8 mouse cellular contexts compared by ENCODE assay signal in the genomic region with DNA sequence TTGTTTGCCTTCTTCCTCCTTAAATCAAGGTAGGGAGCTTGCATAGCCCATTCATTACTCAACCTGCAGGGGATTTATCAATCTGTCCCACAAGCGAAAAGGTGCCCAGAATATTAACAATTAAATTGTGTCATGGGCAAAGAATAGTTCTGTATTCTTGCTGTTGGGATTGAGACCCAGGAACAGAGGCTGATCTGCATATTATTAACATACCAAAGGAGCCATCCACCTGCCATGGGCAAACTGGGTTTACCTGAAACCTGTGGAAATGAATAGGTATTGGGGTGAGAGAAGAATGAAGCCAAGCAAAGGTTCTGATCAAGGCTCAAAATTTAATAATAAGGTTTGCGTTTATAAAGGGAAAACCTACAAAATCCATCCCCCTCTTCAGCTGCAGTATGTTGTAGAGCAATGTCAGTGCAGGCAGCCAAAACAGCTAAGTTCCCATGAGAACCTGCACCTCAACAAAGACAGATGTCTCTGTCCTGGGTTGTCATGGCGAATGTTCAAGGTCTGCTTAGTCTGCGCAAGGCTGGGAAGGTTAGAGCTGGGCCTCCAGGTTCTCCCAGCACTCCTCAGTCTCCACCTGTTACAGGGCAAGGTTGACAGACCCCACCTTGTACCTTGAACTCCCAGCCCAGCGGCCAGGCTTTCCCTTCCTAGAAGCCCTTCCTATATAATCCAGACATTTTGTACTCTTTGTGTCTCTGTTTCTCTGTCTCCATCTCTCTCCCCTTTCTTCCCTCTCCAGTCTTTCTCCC. TPM values are rescaled to one million over a fixed set of nuclear protein-coding genes. Genes with fewer than 3 reads are reported as not detected.
DNase-seq lines count a peak whose midpoint lies in the region; ATAC-seq and TF ChIP-seq lines count a peak whose summit lies in the region.
"Not testable (repeated sequence)": the region's sequence is repeated elsewhere in the genome, so short reads cannot be mapped to it uniquely, and the experiment has no call there.
"Had no signal": no experiment of that assay in that cellular context is flagged by ENCODE, and none has a peak within 500 bp of the region (broad histone marks: within the 10 kb centered on the region; RNA-seq: fewer than 3 reads in every experiment).

No protein-coding gene starts in this region.

- not testable (repeated sequence) for H3K27ac ChIP-seq in cortical plate, adult 2 months (ENCODE audit: insufficient read depth, low read length); kidney, embryonic 14.5 days (ENCODE audit: low read depth, low read length); liver, embryonic 12.5 days; midbrain, embryonic 12.5 days (replicated peaks); spleen, adult 2 months (ENCODE audit: insufficient read depth, low read length)
- H3K27ac ChIP-seq in forebrain, embryonic 15.5 days (replicated peaks), result peak overlapping the region; percentile 40; the same call in 1 of the 2 replicates
- H3K27ac ChIP-seq in hindbrain, embryonic 10.5 days, result peak overlapping the region; percentile 53; the same call in 1 of the 2 replicates

- peak; percentile 24 for ATAC-seq in forebrain, embryonic 15.5 days (replicated peaks)
- not testable (repeated sequence) for ATAC-seq in kidney, embryonic 14.5 days (ENCODE audit: low FRiP score, low TSS enrichment); liver, embryonic 12.5 days
- peak; percentile 17; the same call in 1 of the 2 replicates for ATAC-seq in midbrain, embryonic 12.5 days (ENCODE audit: low FRiP score, low read depth)

- H3K4me3 ChIP-seq in cortical plate, adult 2 months (ENCODE audit: insufficient read depth, low read length), result peak overlapping the region; percentile 69
- peak overlapping the region; percentile 71 for H3K4me3 ChIP-seq in forebrain, embryonic 15.5 days
- H3K4me3 ChIP-seq in hindbrain, embryonic 10.5 days, result peak overlapping the region; percentile 67
- H3K4me3 ChIP-seq in kidney, embryonic 14.5 days (ENCODE audit: low read length), result peak overlapping the region; percentile 68
- H3K4me3 ChIP-seq in liver, embryonic 12.5 days, result peak overlapping the region; percentile 68
- peak overlapping the region; percentile 59 for H3K4me3 ChIP-seq in midbrain, embryonic 12.5 days
- peak overlapping the region; percentile 90; the same call in 1 of the 2 replicates for H3K4me3 ChIP-seq in spleen, adult 2 months (ENCODE audit: extremely low read depth, insufficient read depth, insufficient read length)

- TF ChIP-seq CTCF in cortical plate, adult 2 months (IDR thresholded peaks at IDR 0.05; ENCODE audit: extremely low read depth, insufficient read depth, low read length); spleen, adult 2 months (IDR thresholded peaks at IDR 0.05; ENCODE audit: extremely low read depth, insufficient read depth, insufficient read length, insufficient replicate concordance): not testable (repeated sequence)

- not testable (repeated sequence) for H3K4me1 ChIP-seq in cortical plate, adult 2 months (ENCODE audit: control insufficient read depth, insufficient read depth, low read length); forebrain, embryonic 15.5 days; hindbrain, embryonic 10.5 days (replicated peaks); kidney, embryonic 14.5 days (ENCODE audit: control insufficient read depth, insufficient read depth, low read length); liver, embryonic 12.5 days; midbrain, embryonic 12.5 days; spleen, adult 2 months (ENCODE audit: control insufficient read depth, insufficient read depth, insufficient read length)

- not testable (repeated sequence) for H3K27me3 ChIP-seq in forebrain, embryonic 15.5 days; hindbrain, embryonic 10.5 days (ENCODE audit: insufficient read depth, poor library complexity, severe bottlenecking); kidney, embryonic 14.5 days (ENCODE audit: control insufficient read depth, insufficient read depth, low read length); liver, embryonic 12.5 days (replicated peaks); midbrain, embryonic 12.5 days; spleen, adult 2 months (ENCODE audit: control insufficient read depth, insufficient read depth, low read length)

- H3K9me3 ChIP-seq in forebrain, embryonic 15.5 days; hindbrain, embryonic 10.5 days; kidney, embryonic 14.5 days (ENCODE audit: control insufficient read depth, low read length); liver, embryonic 12.5 days (replicated peaks); midbrain, embryonic 12.5 days: not testable (repeated sequence)

- not testable (repeated sequence) for H3K9ac ChIP-seq in forebrain, embryonic 15.5 days (replicated peaks); kidney, embryonic 14.5 days (ENCODE audit: low read depth, low read length); liver, embryonic 12.5 days; midbrain, embryonic 12.5 days (replicated peaks)

- peak overlapping the region; percentile 80 for H3K4me2 ChIP-seq in forebrain, embryonic 15.5 days (replicated peaks)
- not testable (repeated sequence) for H3K4me2 ChIP-seq in kidney, embryonic 14.5 days (replicated peaks; ENCODE audit: low read depth, low read length)
- peak overlapping the region; percentile 77 for H3K4me2 ChIP-seq in liver, embryonic 12.5 days
- peak overlapping the region; percentile 63 for H3K4me2 ChIP-seq in midbrain, embryonic 12.5 days (replicated peaks)

- not testable (repeated sequence) for TF ChIP-seq POLR2A in cortical plate, adult 2 months (IDR thresholded peaks at IDR 0.05; ENCODE audit: extremely low read depth, insufficient read depth, low read length); spleen, adult 2 months (IDR thresholded peaks at IDR 0.05; ENCODE audit: low read depth, low read length)

- WGBS in forebrain, embryonic 15.5 days, result 61% methylated on average over 5 of the region's 5 CpGs
- WGBS in hindbrain, embryonic 10.5 days, result 51% methylated on average over 5 of the region's 5 CpGs
- WGBS in kidney, embryonic 14.5 days, result 58% methylated on average over 5 of the region's 5 CpGs
- 61% methylated on average over 5 of the region's 5 CpGs for WGBS in liver, embryonic 12.5 days (ENCODE audit: insufficient replicate concordance)
- WGBS in midbrain, embryonic 12.5 days, result 54% methylated on average over 5 of the region's 5 CpGs
- WGBS in spleen, adult 2 months, result 83% methylated on average over 5 of the region's 5 CpGs

- not testable (repeated sequence) for H3K36me3 ChIP-seq in forebrain, embryonic 15.5 days; hindbrain, embryonic 10.5 days; kidney, embryonic 14.5 days (ENCODE audit: control insufficient read depth, insufficient read depth, low read length); liver, embryonic 12.5 days; midbrain, embryonic 12.5 days; spleen, adult 2 months (ENCODE audit: control insufficient read depth, insufficient read depth, low read length)

- DNase-seq in hindbrain, embryonic 10.5 days (ENCODE audit: low spot score); spleen, adult 2 months (ENCODE audit: low read depth in 1 of 2, low spot score in 2 of 2): not testable (repeated sequence)

RNA-seq across cellular contexts. Expression of gene 5430403G16Rik, which starts 0.5 kb away (rescaled TPM):
- 0.89 and 1.1 TPM in 2 replicates for polyA plus RNA-seq in cortical plate, adult 2 months (2012; rRNA removed)
- polyA plus RNA-seq in forebrain, embryonic 15.5 days (2015; fragmentation: Nextera tagmentation; extraction: Ambion mirVana), result 1.3 and 1.8 TPM in 2 replicates
- polyA plus RNA-seq in hindbrain, embryonic 10.5 days (2016; fragmentation: Nextera tagmentation; extraction: Ambion mirVana), result 1.1 and 2.2 TPM in 2 replicates
- polyA plus RNA-seq in kidney, embryonic 14.5 days (2014; fragmentation: Nextera tagmentation; extraction: Ambion mirVana), result 4.3 and 4.6 TPM in 2 replicates
- 0.97 and 1.2 TPM in 2 replicates for polyA plus RNA-seq in liver, embryonic 12.5 days (2016; fragmentation: Nextera tagmentation; extraction: Ambion mirVana)
- polyA plus RNA-seq in midbrain, embryonic 12.5 days (2016; fragmentation: Nextera tagmentation; extraction: Ambion mirVana), result 1.6 and 2.0 TPM in 2 replicates
- polyA plus RNA-seq in spleen, adult 2 months (2012; rRNA removed), result 0.21 TPM in 2 replicates
- polyA plus RNA-seq: adrenal gland, adult 2 months had no signal
